Mouse (Mus musculus): ENCODE results near the gene Pabpc4.

The Pabpc4 gene

DNA sequence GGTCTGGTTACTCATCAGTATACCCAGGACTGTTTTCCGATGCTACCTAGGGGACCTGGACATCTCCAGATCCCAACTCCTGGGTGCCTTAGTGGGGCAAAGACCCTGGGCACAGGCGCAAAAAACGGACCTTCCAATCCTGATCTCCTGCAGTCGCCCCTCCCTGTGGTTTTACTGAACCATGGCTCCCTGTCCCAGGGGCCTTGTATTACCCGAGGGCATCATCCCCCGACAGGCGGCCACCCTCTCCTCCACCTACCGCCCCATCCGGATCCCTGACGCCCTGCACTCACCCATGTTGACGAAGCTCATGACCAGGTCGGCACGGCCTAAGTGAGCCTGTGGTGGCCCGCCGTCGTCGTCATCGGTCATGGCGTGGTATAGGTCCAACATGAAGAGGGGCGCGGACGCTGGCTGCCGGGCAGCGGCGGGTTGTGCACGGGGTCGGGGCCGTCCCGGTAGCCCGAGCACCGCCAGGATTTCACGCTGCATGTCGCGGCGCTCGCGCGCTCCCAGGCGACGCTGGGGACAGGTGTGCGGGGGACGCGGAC lies 80.0 kb downstream of the Pabpc4 start:
- peak; percentile 10 to 14 for DNase-seq (ENCODE audit: low spot score in 2 of 2)

DNA sequence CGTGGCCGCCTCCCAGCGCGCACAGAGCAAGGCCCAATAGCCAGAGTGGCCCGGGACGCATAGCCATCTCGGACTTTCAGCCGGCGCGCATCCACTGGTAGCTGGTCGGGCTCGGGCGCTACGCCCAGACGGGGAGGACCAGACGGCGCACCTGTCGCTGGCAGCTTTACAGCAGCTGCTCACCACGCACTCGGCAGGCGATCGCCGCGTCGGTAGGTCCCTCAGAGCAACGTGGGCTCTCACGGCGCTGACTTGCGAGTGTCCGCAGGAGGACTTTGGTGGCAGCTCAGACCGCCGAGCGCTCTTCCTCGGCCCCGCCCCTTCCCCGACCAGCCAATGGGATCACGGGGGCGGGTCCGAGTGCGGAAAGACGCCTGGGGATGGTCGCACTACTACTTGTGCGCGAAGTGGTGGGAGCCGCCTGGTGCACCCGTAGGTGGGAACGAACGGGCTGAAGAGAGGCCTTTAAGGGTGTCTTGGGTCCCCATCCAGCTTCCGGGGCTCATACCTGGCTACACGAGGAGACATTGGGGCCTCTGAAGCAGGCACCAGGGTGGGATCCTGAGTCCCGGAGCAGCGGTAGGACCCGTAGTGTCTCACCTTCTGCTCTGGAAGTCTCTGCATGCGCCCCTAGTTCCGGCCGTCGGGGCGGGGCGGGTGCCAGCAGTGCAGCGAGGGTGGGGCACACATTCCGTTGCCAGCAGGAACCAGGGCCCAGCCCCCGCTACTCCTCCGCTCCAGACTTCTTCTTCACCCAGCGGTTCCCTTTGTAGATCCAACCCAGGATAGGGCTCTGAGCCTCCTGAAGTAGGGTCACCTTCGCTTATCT lies 80.7 kb downstream of the Pabpc4 start, which contains the start of gene Bmp8a:
Gene Bmp8a, minus strand, starts transcription at position 611 of the 829 bp plus-strand sequence.
- DNase-seq (ENCODE audit: low spot score in 2 of 2): peak; percentile 28 to 50

DNA sequence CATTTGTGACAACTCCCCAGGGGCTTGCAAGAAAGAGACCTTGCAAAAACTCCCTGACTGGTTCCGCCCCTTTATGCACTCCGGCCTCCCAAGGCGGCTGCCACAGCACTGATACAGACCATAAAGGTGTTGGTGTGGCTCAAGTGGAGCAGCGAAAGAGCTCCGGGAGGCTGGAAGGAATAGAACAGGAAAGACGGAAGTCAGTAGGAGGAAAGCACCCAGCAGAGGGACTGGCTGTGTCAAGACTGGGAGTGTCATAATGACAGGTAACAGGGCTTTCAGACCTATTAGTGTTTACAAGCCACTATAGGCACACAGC lies 81.3 kb downstream of the Pabpc4 start:
- DNase-seq (ENCODE audit: low spot score in 2 of 2): no peak
